Mouse (Mus musculus) intestine, postnatal 0 days (tissue): ENCODE data around the gene Psme4. TPM values are rescaled to one million over a fixed set of nuclear protein-coding genes. Genes with fewer than 3 reads are reported as not detected.

ENCODE experiments used
- ATAC-seq: fragments of 200-750 bp; cut with Nextera tagmentation; 2 replicates; pipeline ENCODE4 v1.8.0; 2017; ENCODE audit warnings: mild to moderate bottlenecking, moderate TSS enrichment, moderate library complexity
- H3K27ac ChIP-seq: fragments of 300-500 bp; sonication (generic); 2 replicates; pipeline ENCODE4 v1.5.1; 2014; ENCODE audit warnings: mild to moderate bottlenecking, low read depth, low read length, moderate library complexity
- H3K27me3 ChIP-seq: fragments of 300-500 bp; sonication (generic); replicated peaks from 2 replicates; pipeline ENCODE4 v1.6.1; 2014; ENCODE audit warnings: low read length, mixed read lengths; ENCODE audit not compliant: control insufficient read depth, insufficient read depth
- H3K36me3 ChIP-seq: fragments of 300-500 bp; sonication (generic); 2 replicates; pipeline ENCODE4 v1.6.1; 2014; ENCODE audit warnings: mild to moderate bottlenecking, moderate library complexity; ENCODE audit not compliant: control insufficient read depth, insufficient read depth
- H3K4me1 ChIP-seq: fragments of 300-500 bp; sonication (generic); replicated peaks from 2 replicates; pipeline ENCODE4 v1.6.1; 2014; ENCODE audit warnings: antibody characterized with exemption, low read length, mixed read lengths; ENCODE audit not compliant: control insufficient read depth, insufficient read depth
- H3K4me2 ChIP-seq: fragments of 300-500 bp; sonication (generic); replicated peaks from 2 replicates; pipeline ENCODE4 v1.6.1; 2014; ENCODE audit warnings: low read depth, mild to moderate bottlenecking, moderate library complexity
- H3K4me3 ChIP-seq: fragments of 300-500 bp; sonication (generic); 2 replicates; pipeline ENCODE4 v1.5.1; 2014; ENCODE audit warnings: low read depth, low read length
- H3K9ac ChIP-seq: fragments of 300-500 bp; sonication (generic); 2 replicates; pipeline ENCODE4 v1.6.1; 2014; ENCODE audit warnings: mild to moderate bottlenecking, low read depth, low read length
- H3K9me3 ChIP-seq: fragments of 300-500 bp; sonication (generic); 2 replicates; pipeline ENCODE4 v1.6.1; 2016; ENCODE audit warnings: mixed run types; ENCODE audit not compliant: control insufficient read depth
- CTCF ChIP-seq: sonication (generic); IDR thresholded peaks from 2 replicates; pipeline ENCODE4 v1.5.1; 2016; ENCODE audit warnings: low read depth, mild to moderate bottlenecking, control low read depth, antibody characterized with exemption, moderate library complexity
- WGBS: fragments of 180-500 bp; shearing (Covaris S2); extraction: QIAGEN DNeasy Blood & Tissue Kit; methylation state at CpG from one replicate; pipeline ENCODE4 v1.1.7; 2014; 5-methylcytosine and 5-hydroxymethylcytosine counted together
- polyA plus RNA-seq: library from polyadenylated mRNA; unstranded; fragments of >200 nt; fragmentation: Nextera tagmentation; extraction: Ambion mirVana; gene quantifications from 2 replicates; pipeline ENCODE4 v1.2.1, GENCODE M21; 2015

The Psme4 gene
- polyA plus RNA-seq, 1 experiment from 2014 or later: 13.5 TPM

GRCm38 (mm10) chr11:30844355-30844754, 72.8 kb downstream of the Psme4 start:
- peaks cover 30% of the 10 kb centered on the region; the same call in 1 of the 2 replicates for H3K36me3 ChIP-seq
- no peak overlapping the region for H3K9ac ChIP-seq
- H3K27me3 ChIP-seq: no peaks in the 10 kb centered on the region
- no peak for TF ChIP-seq CTCF
- WGBS: 97% methylated on average over 1 of the region's 1 CpGs
- no peaks in the 10 kb centered on the region for H3K9me3 ChIP-seq
- H3K4me1 ChIP-seq: no peaks in the 10 kb centered on the region
- no peak overlapping the region for H3K4me2 ChIP-seq
- no peak overlapping the region for H3K4me3 ChIP-seq
- no peak overlapping the region for H3K27ac ChIP-seq
- no peak for ATAC-seq

DNA sequence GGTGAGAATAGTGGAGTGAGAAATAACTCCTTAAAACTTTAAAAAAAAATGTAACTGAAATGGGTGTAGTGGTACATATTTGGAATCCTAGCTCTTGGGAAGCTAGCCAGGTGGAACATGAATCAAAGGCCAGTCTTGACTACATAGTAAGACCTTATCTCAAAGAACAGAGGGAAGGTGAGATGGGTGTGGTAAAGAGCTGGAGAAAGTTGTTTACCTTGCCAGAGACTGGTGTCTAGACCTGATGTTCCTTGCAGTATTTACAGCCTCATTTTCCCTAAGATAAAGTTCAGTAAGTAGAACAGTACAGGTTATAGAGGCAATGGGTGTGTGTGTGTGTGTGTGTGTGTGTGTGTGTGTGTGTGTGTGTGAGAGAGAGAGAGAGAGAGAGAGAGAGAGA, 100.9 kb downstream of the Psme4 start:
- Histone ChIP-seq H3K4me2 (no peak overlapping the region), H3K27me3 (no peaks in the 10 kb centered on the region), H3K36me3 (peaks cover 26% of the 10 kb centered on the region), H3K4me3 (no peak overlapping the region), H3K27ac (no peak overlapping the region), H3K9ac (no peak overlapping the region), H3K4me1 (no peaks in the 10 kb centered on the region), H3K9me3 (no peaks in the 10 kb centered on the region)
- no peak for TF ChIP-seq CTCF
- peak; percentile 36; the same call in 1 of the 2 replicates for ATAC-seq

DNA sequence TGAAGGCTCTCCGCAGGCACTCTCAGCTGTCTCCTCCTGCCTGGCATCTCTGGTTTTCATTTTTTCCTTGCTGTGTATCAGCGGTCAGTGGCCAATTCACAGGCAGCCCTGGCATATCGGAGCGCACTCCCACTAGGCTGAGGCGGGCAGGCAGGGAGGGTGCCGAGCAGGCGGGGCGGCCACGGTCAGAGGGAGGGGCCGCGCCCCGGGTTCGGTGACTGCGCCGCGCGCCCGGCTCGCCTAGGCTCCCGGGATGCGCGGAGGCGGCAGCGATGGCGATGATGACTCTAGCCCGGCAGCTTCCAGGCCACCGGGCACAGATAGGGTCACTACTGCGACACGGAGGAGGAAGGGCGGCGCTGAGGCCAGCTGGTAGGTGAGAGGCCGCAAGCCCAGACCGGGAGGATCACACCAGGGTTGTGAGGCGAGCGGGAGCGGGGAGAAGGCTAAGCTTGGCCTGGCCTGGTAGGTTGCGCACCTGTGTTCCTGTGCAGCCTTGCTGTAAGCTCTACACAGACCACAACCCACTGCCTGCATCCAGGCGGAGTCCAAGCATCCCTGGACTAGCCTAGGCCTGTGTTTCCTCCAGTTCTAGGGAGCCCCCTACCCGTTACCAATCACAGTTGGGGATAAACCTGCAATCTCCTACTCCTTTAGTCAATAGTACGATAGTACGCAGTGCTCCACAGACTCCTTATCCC, 113.8 kb downstream of the Psme4 start, which contains the start of the genes Gpr75 and Asb3:
Gene Gpr75 (plus strand): TSS at position 188 of the 701 bp plus-strand sequence.
Gene Asb3 (plus strand): TSS at position 246 of the 701 bp plus-strand sequence.
- Histone ChIP-seq H3K9ac (peak within 1 kb of the TSS; percentile 37; the same call in 1 of the 2 replicates), H3K4me2 (peak within 1 kb of the TSS; percentile 73), H3K4me1 (no peaks in the 10 kb centered on the region), H3K9me3 (no peaks in the 10 kb centered on the region), H3K4me3 (peak within 1 kb of the TSS; percentile 41), H3K27me3 (0 out of 2 replicates have a peak, but pooled peaks cover 5% of the 10 kb centered on the region), H3K27ac (no peak within 1 kb of the TSS), H3K36me3 (peaks cover 2% of the 10 kb centered on the region; the same call in 1 of the 2 replicates)
- peak; percentile 63 for ATAC-seq
- no peak for TF ChIP-seq CTCF
- 4% methylated on average over 39 of the region's 41 CpGs for WGBS

- 80% methylated on average over 2 of the region's 2 CpGs for WGBS
- Histone ChIP-seq H3K4me2 (no peak overlapping the region), H3K9me3 (no peaks in the 10 kb centered on the region), H3K27ac (no peak overlapping the region), H3K9ac (no peak overlapping the region), H3K36me3 (no peaks in the 10 kb centered on the region), H3K27me3 (0 out of 2 replicates have a peak, but pooled peaks cover 5% of the 10 kb centered on the region), H3K4me3 (no peak overlapping the region), H3K4me1 (no peaks in the 10 kb centered on the region)
- no peak for TF ChIP-seq CTCF
- ATAC-seq: no peak
These were observed 116.6 kb downstream of the Psme4 start for GRCm38 (mm10) chr11:30888153-30888552.

DNA sequence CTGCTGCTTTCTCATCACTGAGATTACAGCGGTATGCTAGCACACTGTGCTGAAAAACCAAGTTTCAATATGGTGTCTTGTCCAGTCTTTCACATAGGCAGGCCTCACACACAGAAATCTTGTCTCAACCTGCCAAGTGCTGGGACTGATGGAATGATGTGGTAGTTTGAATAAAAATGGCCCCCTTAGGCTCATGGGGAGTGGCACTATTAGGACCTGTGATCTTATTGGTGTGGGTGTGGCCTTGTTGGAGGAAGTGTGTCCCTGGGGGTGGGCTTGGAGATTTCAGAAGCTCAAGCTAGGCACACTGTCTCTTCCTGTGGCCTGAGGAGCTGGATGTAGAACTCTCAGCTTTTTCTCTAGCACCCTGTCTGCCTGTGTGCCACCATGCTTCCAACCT, 124.7 kb downstream of the Psme4 start:
- Histone ChIP-seq H3K4me3 (no peak overlapping the region), H3K4me1 (no peaks in the 10 kb centered on the region), H3K9me3 (no peaks in the 10 kb centered on the region), H3K27ac (no peak overlapping the region), H3K4me2 (no peak overlapping the region), H3K27me3 (no peaks in the 10 kb centered on the region), H3K9ac (no peak overlapping the region), H3K36me3 (no peaks in the 10 kb centered on the region)
- WGBS: 90% methylated on average over 1 of the region's 1 CpGs
- ATAC-seq: no peak
- no peak for TF ChIP-seq CTCF

GRCm38 (mm10) chr11:30899312-30899711, 127.8 kb downstream of the Psme4 start:
- Histone ChIP-seq H3K27ac (no peak overlapping the region), H3K36me3 (no peaks in the 10 kb centered on the region), H3K27me3 (no peaks in the 10 kb centered on the region), H3K4me1 (no peaks in the 10 kb centered on the region), H3K9me3 (no peaks in the 10 kb centered on the region), H3K9ac (no peak overlapping the region), H3K4me2 (no peak overlapping the region), H3K4me3 (no peak overlapping the region)
- ATAC-seq: no peak
- TF ChIP-seq CTCF: no peak
